Mouse (Mus musculus) ES-Bruce4 (cell line): Measurements from ENCODE around the gene Hpd.
"Not testable (repeated sequence)": the region's sequence is repeated elsewhere in the genome, so short reads cannot be mapped to it uniquely, and the experiment has no call there.

Experiments
- CTCF ChIP-seq: IDR thresholded peaks from one replicate; pipeline ENCODE4 v1.8.1; 2011; ENCODE audit warnings: low read depth, low read length
- EP300 ChIP-seq: IDR thresholded peaks from 2 replicates; pipeline ENCODE4 v1.6.1; 2011; ENCODE audit warnings: low read depth, low read length; ENCODE audit not compliant: insufficient read depth
- POLR2A ChIP-seq: IDR thresholded peaks from one replicate; pipeline ENCODE4 v1.8.1; 2011; ENCODE audit warnings: low read length; ENCODE audit not compliant: insufficient read depth

DNA sequence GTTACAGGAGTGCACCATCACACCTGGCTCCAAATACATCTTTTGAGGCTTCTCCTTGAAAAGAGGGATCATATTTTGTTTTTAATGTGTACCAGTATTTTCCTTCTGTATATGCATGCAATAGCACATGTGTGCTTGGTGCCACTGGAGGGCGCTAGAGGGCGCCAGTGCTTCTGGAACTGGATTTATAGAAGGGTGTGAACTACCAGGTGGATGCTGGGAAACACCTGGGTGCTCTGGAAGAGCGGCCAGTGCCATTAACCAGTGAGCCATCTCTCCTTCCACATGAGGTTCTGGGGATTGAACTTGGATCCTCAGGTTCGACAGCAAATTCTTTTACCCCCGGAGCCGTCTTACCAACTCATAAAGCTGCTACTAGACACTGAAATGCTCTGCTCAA is 41.3 kb upstream of the Hpd start:
- peak; percentile 23 for TF ChIP-seq CTCF
- TF ChIP-seq EP300, POLR2A: not testable (repeated sequence)
